Mouse (Mus musculus) forebrain, embryonic 15.5 days (tissue): ENCODE data around the gene Myo18b. TPM values are rescaled to one million over a fixed set of nuclear protein-coding genes. Genes with fewer than 3 reads are reported as not detected.

ENCODE experiments used
- ATAC-seq: fragments of 200-750 bp; cut with Nextera tagmentation; replicated peaks from 2 replicates; pipeline ENCODE4 v1.8.0; 2017; ENCODE audit warnings: mild to moderate bottlenecking, moderate TSS enrichment, moderate library complexity
- H3K27ac ChIP-seq: fragments of 300-500 bp; sonication (generic); replicated peaks from 2 replicates; pipeline ENCODE4 v1.5.1; 2015; ENCODE audit warnings: mild to moderate bottlenecking, inconsistent platforms
- H3K27me3 ChIP-seq: fragments of 300-500 bp; sonication (generic); 2 replicates; pipeline ENCODE4 v1.6.1; 2015; ENCODE audit warnings: inconsistent platforms
- H3K36me3 ChIP-seq: fragments of 300-500 bp; sonication (generic); 2 replicates; pipeline ENCODE4 v1.6.1; 2015; ENCODE audit warnings: mild to moderate bottlenecking, inconsistent platforms
- H3K4me1 ChIP-seq: fragments of 300-500 bp; sonication (generic); 2 replicates; pipeline ENCODE4 v1.6.1; 2015; ENCODE audit warnings: inconsistent platforms
- H3K4me2 ChIP-seq: fragments of 300-500 bp; sonication (generic); replicated peaks from 2 replicates; pipeline ENCODE4 v1.6.1; 2015; ENCODE audit warnings: mild to moderate bottlenecking, inconsistent platforms
- H3K4me3 ChIP-seq: fragments of 300-500 bp; sonication (generic); 2 replicates; pipeline ENCODE4 v1.5.1; 2015; ENCODE audit warnings: mild to moderate bottlenecking, inconsistent platforms
- H3K9ac ChIP-seq: fragments of 300-500 bp; sonication (generic); replicated peaks from 2 replicates; pipeline ENCODE4 v1.6.1; 2015; ENCODE audit warnings: mild to moderate bottlenecking, inconsistent platforms
- H3K9me3 ChIP-seq: fragments of 300-500 bp; sonication (generic); 2 replicates; pipeline ENCODE4 v1.6.1; 2016; ENCODE audit warnings: inconsistent platforms
- WGBS: fragments of 180-500 bp; shearing (Covaris S2); methylation state at CpG from one replicate; pipeline ENCODE4 v1.1.7; 2015; ENCODE audit warnings: mixed read lengths; 5-methylcytosine and 5-hydroxymethylcytosine counted together
- polyA plus RNA-seq: library from polyadenylated mRNA; unstranded; fragments of >200 nt; fragmentation: Nextera tagmentation; extraction: Ambion mirVana; gene quantifications from 2 replicates; pipeline ENCODE4 v1.2.1, GENCODE M21; 2015

The Myo18b gene
- polyA plus RNA-seq, 1 experiment from 2014 or later, result 1.2 TPM

- no peak overlapping the region for H3K27ac ChIP-seq
- H3K9ac ChIP-seq, result no peak overlapping the region
- no peak overlapping the region for H3K4me2 ChIP-seq
- H3K4me1 ChIP-seq, result no peaks in the 10 kb centered on the region
- no peaks in the 10 kb centered on the region for H3K9me3 ChIP-seq
- no peak for ATAC-seq
- no peak overlapping the region for H3K4me3 ChIP-seq
- no peaks in the 10 kb centered on the region for H3K27me3 ChIP-seq
- H3K36me3 ChIP-seq, result no peaks in the 10 kb centered on the region
Measured at GRCm38 (mm10) chr5:112921914-112922313, 25.8 kb upstream of the Myo18b start.

- Histone ChIP-seq H3K4me1 (no peaks in the 10 kb centered on the region; the same call in 1 of the 2 replicates), H3K36me3 (no peaks in the 10 kb centered on the region), H3K4me2 (no peak overlapping the region), H3K9ac (no peak overlapping the region), H3K27me3 (no peaks in the 10 kb centered on the region), H3K9me3 (no peaks in the 10 kb centered on the region), H3K4me3 (no peak overlapping the region), H3K27ac (peak overlapping the region; percentile 62)
- no peak for ATAC-seq
- WGBS, result 67% methylated on average over 5 of the region's 5 CpGs
Measured at GRCm38 (mm10) chr5:112910381-112910780, 14.2 kb upstream of the Myo18b start.

- 29% methylated on average over 2 of the region's 2 CpGs for WGBS
- Histone ChIP-seq H3K4me3 (no peak overlapping the region), H3K27ac (no peak overlapping the region), H3K36me3 (no peaks in the 10 kb centered on the region), H3K9me3 (no peaks in the 10 kb centered on the region), H3K9ac (no peak overlapping the region), H3K4me2 (no peak overlapping the region), H3K4me1 (no peaks in the 10 kb centered on the region; the same call in 1 of the 2 replicates), H3K27me3 (no peaks in the 10 kb centered on the region)
- ATAC-seq, result no peak
Measured at GRCm38 (mm10) chr5:112908169-112908614, 12.0 kb upstream of the Myo18b start.

- 83% methylated on average over 6 of the region's 6 CpGs for WGBS
- Histone ChIP-seq H3K4me2 (no peak overlapping the region), H3K36me3 (no peaks in the 10 kb centered on the region), H3K9me3 (no peaks in the 10 kb centered on the region), H3K27me3 (no peaks in the 10 kb centered on the region), H3K4me1 (no peaks in the 10 kb centered on the region; the same call in 1 of the 2 replicates), H3K27ac (no peak overlapping the region), H3K9ac (no peak overlapping the region), H3K4me3 (no peak overlapping the region)
- ATAC-seq, result no peak
Measured at GRCm38 (mm10) chr5:112907504-112907903, 11.3 kb upstream of the Myo18b start.

GRCm38 (mm10) chr5:112893462-112894060 is 2.6 kb downstream of the Myo18b start:
- no peak for ATAC-seq
- Histone ChIP-seq H3K4me3 (no peak overlapping the region), H3K9me3 (no peaks in the 10 kb centered on the region), H3K9ac (no peak overlapping the region), H3K4me1 (no peaks in the 10 kb centered on the region), H3K36me3 (no peaks in the 10 kb centered on the region), H3K27ac (no peak overlapping the region), H3K4me2 (no peak overlapping the region), H3K27me3 (no peaks in the 10 kb centered on the region)
- 81% methylated on average over 5 of the region's 5 CpGs for WGBS

- no peak overlapping the region for H3K4me2 ChIP-seq
- no peaks in the 10 kb centered on the region for H3K4me1 ChIP-seq
- no peak for ATAC-seq
- no peaks in the 10 kb centered on the region for H3K9me3 ChIP-seq
- H3K27me3 ChIP-seq, result no peaks in the 10 kb centered on the region
- H3K9ac ChIP-seq, result no peak overlapping the region
- H3K4me3 ChIP-seq, result no peak overlapping the region
- H3K27ac ChIP-seq, result no peak overlapping the region
- no peaks in the 10 kb centered on the region for H3K36me3 ChIP-seq
Measured at GRCm38 (mm10) chr5:112892411-112892810, 3.8 kb downstream of the Myo18b start.

GRCm38 (mm10) chr5:112888651-112889050 is 7.5 kb downstream of the Myo18b start:
- Histone ChIP-seq H3K4me2 (no peak overlapping the region), H3K4me1 (peaks cover 7% of the 10 kb centered on the region; the same call in 1 of the 2 replicates), H3K9ac (no peak overlapping the region), H3K27ac (no peak overlapping the region), H3K9me3 (no peaks in the 10 kb centered on the region), H3K4me3 (no peak overlapping the region), H3K36me3 (no peaks in the 10 kb centered on the region), H3K27me3 (no peaks in the 10 kb centered on the region)
- no peak for ATAC-seq
- 69% methylated on average over 7 of the region's 7 CpGs for WGBS

GRCm38 (mm10) chr5:112886687-112887491 is 9.3 kb downstream of the Myo18b start:
- WGBS, result 60% methylated on average over 17 of the region's 17 CpGs
- Histone ChIP-seq H3K4me1 (peaks cover 7% of the 10 kb centered on the region; the same call in 1 of the 2 replicates), H3K9me3 (no peaks in the 10 kb centered on the region), H3K36me3 (no peaks in the 10 kb centered on the region), H3K27me3 (no peaks in the 10 kb centered on the region), H3K27ac (0 out of 2 replicates have a peak overlapping the region, but pooled peaks have one; percentile 27), H3K4me3 (no peak overlapping the region), H3K9ac (no peak overlapping the region), H3K4me2 (no peak overlapping the region)
- ATAC-seq, result peak; percentile 61; the same call in 1 of the 2 replicates

GRCm38 (mm10) chr5:112877391-112878115 is 18.6 kb downstream of the Myo18b start:
- ATAC-seq, result no peak

GRCm38 (mm10) chr5:112876846-112877390 is 19.2 kb downstream of the Myo18b start:
- Histone ChIP-seq H3K9ac (no peak overlapping the region), H3K4me2 (no peak overlapping the region), H3K4me1 (no peaks in the 10 kb centered on the region), H3K4me3 (no peak overlapping the region), H3K9me3 (no peaks in the 10 kb centered on the region), H3K27me3 (no peaks in the 10 kb centered on the region), H3K36me3 (no peaks in the 10 kb centered on the region), H3K27ac (no peak overlapping the region)
- ATAC-seq, result no peak
- WGBS, result 29% methylated on average over 4 of the region's 4 CpGs

More at GRCm38 (mm10) chr5:112877391-112878115, 18.6 kb downstream of the Myo18b start:
- Histone ChIP-seq H3K4me1 (no peaks in the 10 kb centered on the region), H3K4me2 (no peak overlapping the region), H3K4me3 (no peak overlapping the region), H3K27me3 (no peaks in the 10 kb centered on the region), H3K9ac (no peak overlapping the region), H3K27ac (no peak overlapping the region), H3K36me3 (no peaks in the 10 kb centered on the region), H3K9me3 (no peaks in the 10 kb centered on the region)
- WGBS, result 35% methylated on average over 14 of the region's 14 CpGs

- Histone ChIP-seq H3K27me3 (no peaks in the 10 kb centered on the region), H3K4me2 (no peak overlapping the region), H3K9me3 (no peaks in the 10 kb centered on the region), H3K4me1 (no peaks in the 10 kb centered on the region), H3K36me3 (no peaks in the 10 kb centered on the region), H3K27ac (no peak overlapping the region), H3K4me3 (no peak overlapping the region), H3K9ac (no peak overlapping the region)
- ATAC-seq, result no peak
- WGBS, result 82% methylated on average over 6 of the region's 6 CpGs
Measured at GRCm38 (mm10) chr5:112872999-112873398, 23.2 kb downstream of the Myo18b start.

- peak; percentile 64 for ATAC-seq
- Histone ChIP-seq H3K27ac (no peak overlapping the region), H3K9ac (no peak overlapping the region), H3K4me2 (no peak overlapping the region), H3K27me3 (no peaks in the 10 kb centered on the region), H3K4me1 (no peaks in the 10 kb centered on the region), H3K36me3 (no peaks in the 10 kb centered on the region), H3K4me3 (no peak overlapping the region), H3K9me3 (no peaks in the 10 kb centered on the region)
- WGBS, result 21% methylated on average over 9 of the region's 9 CpGs
Measured at GRCm38 (mm10) chr5:112870729-112871128, 25.4 kb downstream of the Myo18b start.
